Mouse (Mus musculus) A20 (cell line): ENCODE measurements at regions not wholly inside any gene's neighbourhood (a gene's known extent, or its start where the extent isn't known, plus 50 kb on each side); places are given as distances from the start of the nearest gene placed in this dataset.
A peak's percentile ranks its signal among the peaks of the same experiment; 100 is the strongest.

ENCODE experiments used
- DNase-seq: peaks from one replicate; pipeline ENCODE4 v3.0.0-alpha.2; 2011; ENCODE audit warnings: low read depth, low spot score

DNA sequence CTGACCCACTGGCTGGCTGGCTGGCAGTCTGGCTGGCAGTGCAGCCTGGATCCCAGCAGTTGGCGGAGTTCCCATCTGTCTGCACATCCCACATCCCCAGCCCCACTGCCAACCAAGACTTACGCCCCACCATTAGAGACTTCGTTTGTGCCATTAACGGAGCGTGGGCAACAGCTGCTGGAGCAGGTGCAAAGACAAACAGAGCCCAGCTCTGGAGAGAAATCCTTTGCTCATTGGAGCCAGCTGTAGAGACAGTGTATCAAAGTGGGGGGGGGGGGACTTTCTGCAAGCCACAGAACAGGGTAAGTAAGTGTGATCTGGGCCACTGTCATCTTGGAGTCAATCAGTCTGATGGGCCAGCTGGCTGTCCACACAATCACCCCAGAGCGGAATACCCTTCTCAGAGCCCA, 52.3 kb downstream of the Rplp1 start:
- no peak for DNase-seq

DNA sequence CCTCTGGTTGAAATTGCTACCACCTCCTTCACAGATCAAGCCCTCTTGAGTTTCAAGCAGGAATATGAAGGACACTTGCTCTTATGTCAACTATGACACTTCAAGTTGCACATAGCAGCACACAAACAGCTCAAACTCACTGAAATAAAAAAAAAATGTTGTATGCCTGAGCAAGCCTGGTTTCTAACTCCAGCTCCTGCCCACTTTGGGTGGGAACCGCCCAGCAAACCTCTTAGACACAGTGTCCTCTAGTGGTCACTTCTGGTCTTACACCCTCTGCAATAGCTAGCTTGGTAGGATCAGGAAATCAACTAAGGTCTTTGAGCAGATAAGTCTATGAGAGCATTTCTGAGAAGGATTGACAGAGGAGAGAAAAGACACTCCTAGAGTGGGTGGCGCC, 54.2 kb downstream of the Rplp1 start:
- DNase-seq: peak; percentile 62

DNA sequence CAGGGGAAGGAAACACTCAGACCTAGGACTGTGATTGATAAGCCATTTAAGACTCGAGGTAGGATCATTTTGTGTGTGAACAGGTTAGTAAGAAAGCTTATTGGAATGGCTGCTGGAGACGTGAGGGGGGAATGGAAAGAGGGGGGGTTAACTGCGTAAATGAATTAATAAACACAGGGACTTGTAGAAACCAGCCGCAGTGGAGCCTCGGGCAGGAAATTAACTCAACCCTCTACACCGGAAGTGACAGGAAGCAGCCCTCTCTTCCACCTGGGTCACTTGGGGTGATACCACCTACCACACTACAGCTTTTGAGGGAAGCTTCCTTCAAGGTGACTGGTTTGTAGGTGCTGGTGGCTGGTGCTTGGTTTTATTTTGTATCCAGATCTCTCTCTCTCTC, 54.9 kb downstream of the Rplp1 start:
- no peak for DNase-seq

DNA sequence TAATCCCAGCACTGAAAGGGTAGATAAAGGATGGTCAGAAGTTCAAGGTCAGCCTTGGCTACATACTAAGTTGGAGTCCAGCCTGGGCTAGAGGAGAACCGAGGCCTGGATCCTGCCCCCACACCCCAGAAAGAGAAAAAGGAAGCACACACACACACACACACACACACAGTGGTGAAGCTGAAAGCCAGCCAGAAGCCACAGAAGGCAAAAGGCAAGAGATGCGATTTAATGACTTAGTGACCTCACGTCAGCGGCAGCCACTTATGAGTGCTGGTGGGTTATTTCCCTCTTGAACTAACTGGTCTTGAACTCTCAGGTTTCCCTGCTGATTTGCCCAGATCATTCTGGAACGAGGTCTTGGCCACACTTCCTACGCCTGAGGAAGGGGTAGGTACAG, 56.5 kb downstream of the Rplp1 start:
- DNase-seq: no peak

DNA sequence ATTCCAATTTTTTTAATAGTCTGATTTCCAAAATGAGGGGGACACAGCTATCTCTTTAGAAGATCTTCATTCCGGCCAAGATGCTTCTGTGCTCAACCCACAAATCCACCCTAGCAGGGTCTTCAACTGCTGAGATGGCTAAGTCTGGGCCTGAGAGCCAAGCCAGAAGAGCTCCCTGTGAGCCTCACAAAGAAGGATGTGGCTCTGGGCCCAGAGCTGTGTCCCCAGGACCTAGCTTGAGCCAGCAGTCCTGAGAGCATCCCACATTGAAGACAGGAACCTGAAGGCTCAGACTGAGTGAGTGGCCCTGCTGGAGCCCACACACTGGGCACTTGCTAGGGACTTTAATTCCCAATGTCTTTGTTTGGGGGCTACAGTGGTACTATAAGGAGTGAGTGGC, 57.7 kb downstream of the Rplp1 start:
- no peak for DNase-seq

DNA sequence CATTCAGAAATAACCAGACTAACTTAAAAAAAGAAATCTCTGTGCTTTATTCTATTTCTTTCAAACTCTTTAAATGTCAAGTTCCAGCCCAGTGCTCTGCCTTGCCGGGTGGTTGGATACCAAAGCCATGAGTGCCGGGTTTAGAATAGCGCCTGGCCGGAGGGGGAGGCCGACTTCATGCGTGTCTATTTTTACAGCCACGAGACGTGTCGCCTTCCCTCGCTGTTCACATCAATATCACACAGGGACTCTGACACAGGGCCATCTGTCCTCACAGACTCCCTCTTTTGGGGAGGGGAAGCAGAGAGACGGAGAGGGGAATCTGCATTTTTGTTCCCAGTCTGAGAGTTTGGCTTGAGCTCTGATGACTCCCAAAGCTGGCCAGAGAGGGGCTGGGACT, 58.7 kb downstream of the Rplp1 start:
- DNase-seq: no peak

DNA sequence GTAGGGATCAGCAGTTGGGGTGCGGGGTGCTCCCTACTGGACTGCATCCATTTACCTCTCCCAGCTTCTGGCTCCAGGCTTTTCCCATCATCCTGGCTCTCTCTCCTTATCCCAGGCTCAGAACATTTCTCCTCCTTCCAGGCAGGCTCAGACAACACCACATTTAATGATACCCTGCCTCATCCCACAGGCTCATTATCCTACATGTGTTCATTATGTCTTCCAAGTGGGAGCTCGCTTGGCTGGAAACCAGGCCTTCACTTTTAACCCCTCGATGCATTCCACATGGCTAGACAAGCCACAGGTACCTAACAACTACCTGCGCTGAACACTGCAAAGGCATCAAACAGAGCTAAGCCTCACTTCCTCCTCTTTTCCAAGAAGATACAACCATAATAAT, 60.5 kb downstream of the Rplp1 start:
- DNase-seq: no peak

DNA sequence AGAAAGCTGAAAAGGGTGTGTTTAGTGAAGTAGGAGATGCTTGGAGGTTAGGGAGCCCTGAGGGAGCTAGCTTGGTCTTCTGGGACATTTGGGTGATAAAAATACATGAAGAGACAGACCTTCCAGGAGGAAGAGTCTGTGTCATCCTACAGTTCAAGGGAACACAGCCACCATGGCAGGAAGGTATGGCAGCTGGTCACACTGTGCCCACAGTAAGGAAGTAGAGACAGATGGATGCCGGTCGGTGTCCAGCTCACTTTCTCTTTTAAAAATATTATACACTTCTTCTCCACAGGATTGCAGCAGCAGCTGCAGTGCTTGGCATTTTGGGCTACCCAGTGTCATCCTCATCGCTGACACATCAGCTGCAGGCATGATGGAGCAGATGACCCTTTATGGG, 63.0 kb downstream of the Rplp1 start:
- DNase-seq: no peak

DNA sequence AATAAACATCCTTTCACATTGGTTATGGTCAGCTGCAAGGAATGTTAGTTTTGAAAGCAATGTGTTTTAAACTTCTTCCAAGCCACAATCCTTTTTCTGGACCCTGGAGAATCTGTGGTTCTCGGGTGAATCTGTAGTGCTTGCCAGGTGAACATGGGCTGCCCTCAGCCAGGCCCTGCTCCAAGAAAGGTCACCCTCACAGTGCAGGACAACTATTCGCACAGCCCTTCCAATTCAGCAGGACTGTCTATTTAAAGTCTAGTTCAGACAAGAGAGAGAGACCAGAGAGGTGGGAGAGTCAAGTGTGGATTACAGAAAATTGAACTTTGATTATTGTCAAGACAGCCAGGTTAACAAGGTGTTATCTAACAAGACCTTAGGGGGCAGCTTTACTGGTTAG, 65.9 kb downstream of the Rplp1 start:
- no peak for DNase-seq

DNA sequence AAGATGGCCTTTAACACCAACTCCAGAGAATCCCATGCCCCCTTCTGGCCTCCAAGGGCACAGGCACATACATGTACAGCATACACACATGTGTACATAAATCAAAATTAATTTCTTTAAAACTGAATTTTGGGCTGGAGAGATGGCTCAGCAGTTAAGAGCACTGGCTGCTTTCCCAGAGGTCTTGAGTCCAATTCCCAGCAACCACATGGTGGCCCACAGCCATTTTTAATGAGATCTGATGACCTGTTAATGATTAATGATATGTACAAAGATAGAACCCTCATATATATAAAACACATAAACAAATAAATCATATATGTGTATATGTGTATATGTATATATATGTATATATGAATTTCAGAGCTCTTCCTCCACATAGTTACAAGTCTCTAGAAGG, 66.8 kb downstream of the Rplp1 start:
- DNase-seq: no peak

DNA sequence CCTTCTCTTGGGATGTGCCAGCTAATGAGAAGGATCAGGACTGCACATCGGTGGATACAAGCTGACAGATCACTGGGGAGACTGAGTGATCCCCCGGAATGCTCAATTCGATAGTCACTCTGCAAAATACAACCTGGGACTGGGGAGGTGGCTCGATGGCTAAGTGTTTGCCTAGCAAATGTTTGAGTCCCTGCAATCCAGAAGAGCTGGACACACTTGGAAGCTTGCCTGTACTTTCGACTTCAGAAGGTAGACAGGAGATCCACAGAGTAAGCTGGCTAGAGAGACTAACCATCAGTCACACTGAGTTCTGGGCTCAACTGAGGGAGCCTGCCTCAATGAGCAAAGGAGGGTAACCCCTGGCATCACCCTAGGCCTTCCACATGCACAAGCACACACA, 69.7 kb downstream of the Rplp1 start:
- no peak for DNase-seq

DNA sequence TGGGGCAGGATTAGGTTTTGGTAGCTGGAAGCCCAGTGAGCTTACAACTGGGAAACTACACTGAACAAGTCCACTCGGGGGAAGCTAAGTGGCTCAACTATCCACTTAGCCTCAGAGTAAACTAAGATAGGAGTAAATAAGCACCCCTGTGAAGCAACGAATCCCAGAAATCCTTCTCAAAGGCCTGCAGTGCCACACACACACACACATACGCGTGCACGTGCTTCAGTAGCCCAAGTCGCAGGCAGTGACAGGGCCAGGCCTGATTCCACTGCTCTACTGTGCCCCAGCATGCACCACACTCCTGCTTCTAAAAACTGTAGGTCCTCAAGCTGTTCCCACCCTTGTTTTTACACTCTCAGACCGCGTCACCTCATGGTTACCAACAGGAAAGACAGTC, 70.2 kb downstream of the Rplp1 start:
- no peak for DNase-seq

DNA sequence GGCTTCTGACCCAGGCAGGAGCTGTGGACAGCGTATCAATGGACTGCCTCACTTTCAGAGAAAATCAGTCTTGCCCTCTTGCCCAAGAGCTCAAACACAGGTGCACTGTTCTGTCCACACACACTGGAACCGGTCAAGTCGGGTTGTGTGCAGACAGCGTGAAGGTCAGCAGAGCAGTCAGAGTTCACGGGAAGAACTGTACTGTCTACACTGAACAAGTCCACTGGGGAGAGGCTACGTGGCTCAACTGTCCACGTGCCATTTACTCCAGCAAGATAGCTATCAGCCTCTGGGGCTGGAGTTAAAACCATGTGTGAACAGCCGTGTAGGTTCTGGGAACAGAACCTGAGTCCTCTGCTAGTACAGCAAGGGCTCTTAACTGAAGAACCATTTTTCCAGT, 70.8 kb downstream of the Rplp1 start:
- DNase-seq: no peak

DNA sequence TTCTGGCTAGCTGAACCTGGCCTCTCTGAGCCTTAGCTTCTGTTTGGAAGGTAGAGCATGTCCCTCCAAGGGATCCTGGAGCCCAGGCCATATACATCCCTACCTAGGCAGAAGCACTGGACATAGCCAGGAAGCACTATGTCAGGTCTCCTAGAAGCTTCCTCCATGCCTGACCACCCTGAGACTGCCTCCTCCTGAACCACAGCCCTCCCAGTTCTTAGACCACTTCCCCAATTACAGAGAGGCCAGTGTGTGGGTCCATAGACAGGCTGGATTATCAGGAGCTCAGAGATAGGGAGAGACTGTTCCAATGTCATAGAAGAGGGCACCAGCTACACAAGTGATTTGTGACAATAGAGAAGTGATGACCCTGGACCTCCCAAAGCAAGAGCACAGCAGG, 72.0 kb downstream of the Rplp1 start:
- DNase-seq: no peak

DNA sequence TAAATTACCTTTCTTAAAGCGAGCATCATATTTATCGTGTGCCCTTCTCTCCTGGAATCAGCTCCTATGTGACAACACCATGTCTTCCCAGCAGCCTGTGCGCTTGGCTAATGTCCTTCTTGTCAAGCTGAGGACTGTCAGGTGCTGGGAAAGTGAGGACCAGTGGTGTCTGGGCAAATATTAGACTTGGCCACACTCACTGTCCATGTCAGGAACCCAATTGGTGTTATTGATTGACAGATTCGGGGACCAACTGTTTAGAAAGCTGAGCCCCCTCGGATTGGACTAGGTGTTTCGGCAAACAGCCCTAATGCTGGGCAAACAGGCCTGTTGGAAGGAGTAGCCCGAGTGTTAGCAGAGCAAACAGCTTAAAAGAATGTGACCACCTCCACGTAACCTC, 73.1 kb downstream of the Rplp1 start:
- DNase-seq: no peak

DNA sequence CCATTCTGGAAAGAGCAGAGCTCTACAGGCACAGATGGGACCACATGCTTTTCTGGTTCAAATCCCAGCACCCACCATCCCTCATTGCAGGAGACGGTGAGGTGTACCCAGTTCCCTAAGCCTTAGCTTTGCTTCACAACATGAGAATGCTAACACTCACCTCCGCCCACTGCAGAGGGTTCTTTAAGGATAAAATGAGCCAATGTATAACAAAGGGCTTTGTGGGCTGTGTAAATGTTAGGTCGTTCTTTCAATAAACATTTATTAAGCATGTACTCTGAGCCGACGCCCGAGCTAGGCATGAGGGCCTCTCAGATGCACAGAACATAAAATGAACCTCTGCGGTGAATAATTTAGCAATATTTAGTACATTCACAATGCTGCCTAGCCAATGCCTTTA, 74.0 kb downstream of the Rplp1 start:
- no peak for DNase-seq

DNA sequence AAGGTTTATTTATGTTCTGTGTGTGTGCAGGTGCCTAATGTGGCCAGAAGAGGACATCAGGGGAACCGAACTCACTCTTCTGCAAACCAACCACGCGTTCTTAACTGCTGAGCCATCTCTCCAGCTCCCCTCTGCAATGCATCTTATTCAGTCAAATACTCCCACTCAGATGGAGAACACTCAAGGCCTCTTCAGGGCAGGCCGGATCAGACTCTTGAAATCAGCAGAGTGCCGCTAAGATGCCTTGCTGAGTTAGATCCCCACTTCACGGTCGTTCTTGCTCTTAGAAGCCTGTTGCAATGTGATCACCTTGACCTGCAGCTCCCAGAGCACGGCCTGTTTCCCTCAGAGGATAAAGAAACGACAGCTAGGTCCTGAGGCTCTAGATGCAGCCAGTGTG, 81.1 kb downstream of the Rplp1 start:
- DNase-seq: no peak

DNA sequence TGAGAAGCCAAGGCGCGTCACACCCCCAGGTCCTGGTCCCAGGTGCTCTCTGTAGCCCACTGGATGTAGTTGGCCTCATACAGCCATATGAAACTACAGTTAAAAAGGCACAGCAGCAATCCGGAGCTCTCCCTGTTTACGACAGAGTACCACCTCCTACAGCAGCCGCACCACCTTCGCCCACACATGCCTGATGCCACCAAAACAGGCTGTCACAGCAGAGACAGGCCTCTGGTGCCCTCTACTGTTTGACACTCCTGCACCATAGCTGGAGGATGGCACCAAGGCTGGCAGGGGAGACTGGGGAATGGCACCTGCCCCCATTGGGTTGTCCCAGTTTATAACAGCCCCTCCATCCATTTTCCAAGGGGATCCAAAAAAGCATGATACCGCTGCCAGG, 84.1 kb downstream of the Rplp1 start:
- DNase-seq: peak; percentile 55

DNA sequence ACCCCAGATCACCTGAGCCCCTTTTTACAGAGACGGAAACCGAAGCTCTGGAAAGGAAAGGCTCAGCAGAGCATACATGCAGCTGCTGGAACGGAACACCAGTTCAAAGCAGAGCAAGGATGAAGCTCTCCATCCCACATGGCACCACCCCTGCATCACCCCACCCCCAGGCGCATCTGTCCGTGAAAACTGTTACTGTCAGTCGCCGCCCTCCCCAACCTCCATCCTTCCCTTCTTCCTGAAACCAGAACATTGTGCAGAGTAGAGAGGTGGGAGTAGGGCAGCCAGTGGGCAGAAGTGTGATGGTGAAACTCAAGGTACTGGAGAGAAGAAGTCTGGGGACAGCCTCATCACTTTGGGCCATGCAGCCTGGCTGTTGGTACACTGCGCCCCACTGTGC, 84.6 kb downstream of the Rplp1 start:
- no peak for DNase-seq

DNA sequence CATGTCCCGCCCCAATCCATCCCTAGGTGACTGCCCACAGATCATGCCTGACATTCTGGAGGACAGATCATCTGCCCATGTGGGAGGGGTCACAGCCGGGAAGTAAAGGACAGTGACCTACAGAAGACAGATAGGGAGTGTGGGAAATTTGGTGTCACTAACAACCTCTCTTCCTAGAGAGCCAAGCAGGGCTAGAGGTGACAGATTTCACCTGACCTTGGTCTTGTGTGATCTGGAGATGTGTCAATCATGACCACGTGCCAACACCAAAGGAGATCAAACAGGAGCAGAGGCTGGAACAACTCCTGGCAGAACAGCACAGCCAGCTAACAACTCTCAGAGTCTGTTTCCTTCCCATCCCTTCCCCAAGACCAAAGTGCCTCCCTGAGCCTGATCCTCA, 85.0 kb downstream of the Rplp1 start:
- DNase-seq: no peak

DNA sequence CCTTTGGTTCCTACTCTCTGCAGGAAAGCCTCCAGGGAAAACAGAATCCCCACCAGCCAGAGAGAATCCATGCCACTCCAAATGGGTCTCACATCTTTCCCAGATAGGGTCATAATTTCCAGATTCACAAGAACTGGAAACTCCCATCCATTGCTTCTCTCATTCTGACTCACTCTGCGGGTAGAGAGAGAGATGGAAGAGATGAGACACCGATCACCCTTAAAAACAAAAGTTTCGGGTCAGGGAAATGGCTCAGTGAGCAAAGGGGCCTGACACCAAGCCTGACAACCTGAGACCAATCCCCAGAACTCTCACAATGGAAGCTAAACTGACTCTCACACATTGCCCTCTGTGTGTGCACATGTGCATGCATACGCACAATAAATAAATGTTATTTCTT, 86.6 kb downstream of the Rplp1 start:
- no peak for DNase-seq

DNA sequence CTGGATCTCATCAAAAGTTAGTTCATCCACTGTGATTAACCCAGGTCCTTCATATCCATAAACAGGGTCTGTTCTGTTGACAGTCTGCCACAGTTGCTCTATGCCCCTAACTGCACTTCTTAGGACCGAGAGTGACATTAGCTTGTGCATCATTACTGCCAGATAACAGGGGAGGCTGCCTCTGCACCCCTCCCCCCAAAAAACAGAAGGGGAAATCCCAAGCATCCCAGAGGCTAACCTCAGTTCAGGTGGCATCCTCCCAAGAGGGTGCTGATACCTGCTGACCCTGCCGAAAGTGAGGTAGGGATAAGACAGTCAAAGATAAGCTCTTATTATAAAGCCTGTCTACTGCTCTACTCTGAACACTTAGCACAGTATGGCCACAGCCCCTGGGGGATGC, 87.3 kb downstream of the Rplp1 start:
- no peak for DNase-seq

DNA sequence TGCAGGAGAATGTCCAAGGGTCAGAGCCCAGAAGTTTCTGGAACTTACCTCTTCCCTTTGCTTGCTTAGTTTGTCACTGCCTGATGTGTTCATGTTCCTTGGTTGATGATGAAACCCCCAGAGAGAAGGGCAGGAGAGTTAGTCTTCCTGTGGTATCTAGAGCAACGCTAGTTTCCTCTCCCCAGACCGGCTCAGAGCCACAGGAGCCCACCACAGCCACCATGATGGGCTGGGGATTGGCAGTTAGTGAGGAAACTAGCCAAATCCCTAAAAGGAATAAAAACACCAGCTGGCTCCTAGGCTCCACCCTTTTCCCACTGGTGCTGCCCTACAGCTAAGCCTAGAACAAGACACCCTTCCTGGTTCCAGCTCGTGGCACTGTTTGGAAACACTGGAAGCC, 87.9 kb downstream of the Rplp1 start:
- DNase-seq: no peak

DNA sequence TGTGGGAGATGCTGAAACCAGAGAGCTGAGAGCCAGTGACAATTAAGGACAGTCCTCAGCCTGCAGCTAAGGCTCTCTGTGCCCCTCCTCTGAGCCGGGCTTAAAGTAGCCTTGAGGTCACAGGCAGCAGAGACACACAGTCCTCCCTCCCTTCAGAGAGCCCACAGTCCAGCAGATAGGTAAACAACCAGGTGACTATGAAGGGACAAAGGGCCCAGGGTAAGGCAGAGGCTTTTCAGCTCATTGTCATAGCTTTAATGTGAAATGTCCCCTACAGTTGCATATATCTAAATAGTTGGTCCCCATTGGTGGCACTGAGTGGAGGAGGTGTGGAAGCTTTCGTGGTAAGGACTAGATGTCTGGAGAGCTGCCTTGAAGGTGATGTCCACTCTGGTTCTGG, 88.5 kb downstream of the Rplp1 start:
- DNase-seq: no peak

DNA sequence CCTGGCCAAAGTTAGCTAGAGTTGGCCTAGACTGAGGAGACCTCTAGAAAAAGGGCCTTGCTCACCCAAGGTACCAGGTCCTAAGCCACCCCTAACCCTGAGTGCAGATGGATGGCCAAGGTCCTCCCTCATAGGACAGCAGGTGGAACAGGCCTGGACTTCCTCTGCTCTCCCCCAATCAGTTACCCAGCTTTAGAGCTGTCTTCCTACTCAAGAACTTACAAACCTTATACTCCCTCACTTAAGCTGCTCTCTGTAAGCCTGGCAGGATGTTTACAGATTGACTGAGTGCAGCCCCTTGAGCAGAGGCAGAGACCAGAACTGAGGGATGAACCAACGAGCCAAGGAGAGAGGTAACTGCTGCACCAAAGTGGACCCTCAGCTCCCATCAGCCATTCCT, 94.5 kb downstream of the Rplp1 start:
- DNase-seq: no peak
